Mouse (Mus musculus): ENCODE results near the gene 2610528A11Rik. TPM values are rescaled to one million over a fixed set of nuclear protein-coding genes. Genes with fewer than 3 reads are reported as not detected.

Gene 2610528A11Rik
- polyA plus RNA-seq (2012; rRNA removed): 0.33 and 0.53 TPM in 2 replicates

GRCm38 (mm10) chr14:37113922-37114321, at the start of gene 2610528A11Rik:
2610528A11Rik (minus strand) TSS chr14:37114022.

GRCm38 (mm10) chr14:37135127-37135593, 21.3 kb upstream of the 2610528A11Rik start, which contains the start of gene Ghitm:
Ghitm (minus strand) TSS chr14:37135272.

GRCm38 (mm10) chr14:37097956-37098530, 15.8 kb downstream of the 2610528A11Rik start, which contains the start of gene Cdhr1:
Cdhr1 (minus strand) TSS chr14:37098347.

GRCm38 (mm10) chr14:37067629-37068028, 46.2 kb downstream of the 2610528A11Rik start, which contains the start of gene Lrit2:
Lrit2 (plus strand) TSS chr14:37067929.

Other genes starting within 250 kb of the 2610528A11Rik start
- gene Ccser2, start 145.2 kb downstream of the 2610528A11Rik start, polyA plus RNA-seq (2012; rRNA removed): 66.1 and 68.2 TPM in 2 replicates
- gene Rgr, start 65.1 kb downstream of the 2610528A11Rik start, polyA plus RNA-seq (2012; rRNA removed): 0.08 TPM in 1 of 2 replicates, not detected in the other
- 0.01 TPM in 1 of 2 replicates, not detected in the other for gene Lrit1, start 59.2 kb downstream of the 2610528A11Rik start, polyA plus RNA-seq (2012; rRNA removed)
- gene Lrit2, start 46.1 kb downstream of the 2610528A11Rik start, polyA plus RNA-seq (2012; rRNA removed): 0.03 TPM in 1 of 2 replicates, not detected in the other
- 13.8 and 17.3 TPM in 2 replicates for gene Cdhr1, start 15.7 kb downstream of the 2610528A11Rik start, polyA plus RNA-seq (2012; rRNA removed)
- gene Ghitm, start 21.2 kb upstream of the 2610528A11Rik start, polyA plus RNA-seq (2012; rRNA removed): 104 and 110 TPM in 2 replicates